Mouse (Mus musculus) testis, postnatal 14 days (tissue): ENCODE results near the gene Prx.

Source experiments
- DNase-seq: peaks from one replicate; pipeline ENCODE4 v3.0.0; 2021; ENCODE audit warnings: low spot score

The Prx gene

DNA sequence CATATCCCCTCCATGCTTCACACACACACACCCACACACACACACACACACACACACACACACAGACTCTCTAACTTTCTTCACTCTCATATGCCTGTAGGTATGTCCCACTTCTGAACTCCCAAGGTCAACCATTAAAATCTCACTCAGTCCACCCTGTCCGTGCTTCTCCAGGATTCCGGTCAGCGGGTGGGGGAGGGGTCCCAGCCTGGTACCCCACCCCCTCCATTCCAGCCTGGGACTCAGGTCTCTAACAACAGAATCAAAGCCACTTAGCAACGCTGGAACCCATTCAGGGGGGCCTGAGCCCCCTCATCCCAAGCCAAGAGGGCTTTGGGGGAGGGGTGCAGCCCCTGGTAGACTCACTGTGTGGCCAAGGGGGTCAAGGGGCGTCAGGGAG, 23.8 kb downstream of the Prx start, which contains the start of gene Hipk4:
TSS of gene Hipk4 (plus strand) at position 301 of the 400 bp plus-strand sequence.
- DNase-seq: no peak

DNA sequence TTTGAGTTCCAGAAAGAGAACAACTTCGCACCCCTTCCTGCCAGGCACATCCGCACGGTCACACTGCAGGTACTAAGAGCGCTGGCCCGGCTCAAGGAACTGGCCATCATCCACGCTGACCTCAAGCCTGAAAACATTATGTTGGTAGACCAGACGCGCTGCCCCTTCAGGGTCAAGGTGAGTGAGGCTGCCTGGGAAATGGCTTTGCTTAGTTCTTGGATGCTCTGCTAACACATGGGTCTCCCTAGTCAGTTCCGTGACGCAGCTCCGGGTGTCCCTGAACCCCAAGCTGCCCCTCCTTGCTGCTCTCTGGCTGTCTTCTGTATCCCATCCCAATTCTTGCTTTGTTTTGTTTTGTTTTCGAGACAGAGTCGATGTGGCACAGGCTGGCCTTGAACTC, 24.7 kb downstream of the Prx start:
- no peak for DNase-seq

DNA sequence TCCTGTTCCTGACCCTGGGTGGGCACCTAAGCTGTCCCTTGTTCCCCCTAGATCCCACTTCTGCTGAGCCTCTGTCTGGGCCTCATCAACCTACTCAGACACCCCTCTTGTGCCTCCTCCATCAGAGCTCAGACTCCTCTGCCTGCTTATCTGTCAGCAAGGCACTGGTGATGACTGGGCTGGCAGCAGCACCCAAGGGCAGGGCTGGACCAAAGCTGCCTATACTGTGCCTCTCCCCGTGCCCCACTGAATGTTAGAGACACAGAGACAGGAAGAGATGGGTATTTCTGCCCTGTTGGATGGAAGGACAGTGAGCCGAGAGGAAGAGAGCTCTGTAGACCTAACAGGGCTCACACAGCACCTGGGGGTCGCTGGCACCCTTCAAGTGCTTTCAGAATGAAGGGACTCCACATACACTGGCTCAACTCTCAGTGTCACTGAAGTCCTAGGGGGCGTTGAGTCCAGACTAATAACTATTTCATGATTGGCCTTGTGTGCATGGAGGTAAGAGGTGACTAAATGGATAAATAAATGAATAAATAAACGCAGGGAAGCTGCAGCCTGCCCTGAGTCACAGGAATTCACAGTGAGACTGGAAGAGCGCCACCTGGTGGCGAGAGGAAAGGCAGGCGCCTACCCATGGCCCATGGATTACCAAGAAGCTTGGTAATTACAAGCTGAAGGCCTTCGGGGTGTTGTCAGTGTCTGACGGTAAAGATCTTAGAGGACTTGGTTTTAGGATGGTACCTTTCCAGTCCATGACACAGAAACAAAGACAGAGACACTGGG, 27.1 kb downstream of the Prx start:
- peak; percentile 57 for DNase-seq

DNA sequence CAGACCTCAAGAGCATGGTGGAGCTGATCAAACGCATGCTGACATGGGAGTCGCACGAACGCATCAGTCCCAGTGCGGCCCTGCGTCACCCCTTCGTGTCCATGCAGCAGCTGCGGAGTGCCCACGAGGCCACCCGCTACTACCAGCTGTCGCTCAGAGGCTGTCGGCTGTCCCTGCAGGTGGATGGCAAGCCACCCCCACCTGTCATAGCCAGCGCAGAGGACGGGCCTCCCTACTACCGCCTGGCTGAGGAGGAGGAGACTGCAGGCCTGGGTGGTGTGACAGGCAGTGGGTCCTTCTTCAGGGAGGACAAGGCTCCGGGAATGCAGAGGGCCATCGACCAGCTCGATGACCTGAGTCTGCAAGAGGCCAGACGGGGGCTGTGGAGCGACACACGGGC, 29.9 kb downstream of the Prx start:
- no peak for DNase-seq

DNA sequence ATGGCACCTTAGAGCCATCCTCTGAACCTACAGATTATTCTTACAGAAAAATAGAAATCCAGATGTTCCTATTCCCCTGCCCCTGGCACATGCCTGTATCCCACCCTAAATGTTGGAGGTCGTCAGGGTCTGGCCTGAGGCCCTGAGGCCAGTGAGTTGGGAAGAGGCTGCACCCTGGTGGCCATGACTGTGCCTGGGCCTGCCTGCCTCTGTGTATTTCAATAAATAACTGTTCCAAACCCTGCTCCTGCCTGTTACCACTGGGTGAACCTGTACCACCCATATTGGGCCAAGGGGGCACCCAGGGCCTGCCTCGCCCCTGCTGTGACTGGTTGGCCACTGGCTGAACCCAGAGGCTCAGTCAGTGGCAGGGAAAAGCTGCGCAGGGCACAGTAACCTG, 31.8 kb downstream of the Prx start:
- no peak for DNase-seq

DNA sequence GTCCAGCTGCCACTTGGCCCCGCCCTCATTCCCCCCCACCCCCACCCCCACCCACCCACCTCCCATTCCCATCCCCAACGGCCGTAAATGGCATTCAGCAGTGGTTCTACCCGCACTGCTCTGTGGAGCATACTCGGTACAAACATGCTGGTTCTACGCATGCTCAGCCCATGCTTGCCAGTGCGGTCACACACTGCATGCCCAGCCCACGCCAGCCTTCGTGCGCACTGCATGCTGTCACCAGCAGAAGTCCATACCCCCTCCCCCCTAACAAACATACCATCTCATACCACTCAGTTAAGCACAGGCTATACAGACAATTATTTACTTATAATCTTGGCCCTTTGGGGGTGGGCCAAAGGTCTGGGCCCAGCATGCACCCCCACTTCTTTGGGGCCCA, 32.6 kb downstream of the Prx start:
- DNase-seq: no peak

DNA sequence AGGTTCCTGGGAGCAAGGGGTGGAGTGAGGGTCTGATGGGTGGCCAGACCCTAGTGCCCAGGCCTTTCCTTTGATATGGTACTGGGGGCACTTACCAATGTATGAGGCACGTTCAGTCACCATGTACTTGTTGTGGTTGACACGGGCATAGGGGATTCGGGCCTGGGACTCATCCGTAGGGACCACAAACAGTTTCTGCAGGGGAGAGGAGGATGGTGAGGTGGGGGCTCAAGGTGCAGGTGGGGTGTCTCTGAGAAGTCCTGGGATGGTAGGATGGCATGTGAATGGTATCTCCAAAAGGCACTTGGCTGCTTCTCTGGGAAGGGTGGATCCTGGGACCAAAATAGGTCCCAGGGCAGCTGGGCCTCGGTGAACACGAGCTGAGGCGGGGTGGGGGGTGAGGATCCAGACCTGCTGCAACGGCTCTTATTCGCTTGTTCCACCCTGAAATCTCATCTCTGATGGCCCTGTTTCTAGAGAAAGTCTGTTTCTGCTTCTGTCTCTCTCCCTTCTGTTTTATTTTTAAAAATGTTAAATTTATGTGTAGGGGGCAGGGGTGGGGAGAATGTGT, 33.4 kb downstream of the Prx start:
- no peak for DNase-seq

DNA sequence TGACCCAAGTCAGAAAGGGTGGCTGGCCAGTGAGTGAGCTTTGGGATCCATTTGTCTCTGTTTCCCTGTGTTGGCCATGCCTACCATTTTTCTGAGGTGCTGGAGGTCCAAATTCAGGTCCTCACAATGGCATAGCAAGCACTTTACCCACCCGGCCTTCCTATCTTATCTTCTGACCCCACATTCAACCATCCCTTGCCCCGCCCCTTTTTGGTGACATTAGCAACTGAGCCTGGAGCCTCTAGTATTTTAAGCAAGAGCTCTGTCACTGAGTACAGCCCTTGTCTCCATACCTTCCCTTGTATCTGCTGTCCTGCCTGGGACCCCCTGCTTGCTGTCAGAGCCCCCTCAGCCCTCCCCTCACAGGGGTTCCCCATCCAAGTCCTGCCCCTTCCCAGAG, 36.3 kb downstream of the Prx start:
- DNase-seq: no peak

DNA sequence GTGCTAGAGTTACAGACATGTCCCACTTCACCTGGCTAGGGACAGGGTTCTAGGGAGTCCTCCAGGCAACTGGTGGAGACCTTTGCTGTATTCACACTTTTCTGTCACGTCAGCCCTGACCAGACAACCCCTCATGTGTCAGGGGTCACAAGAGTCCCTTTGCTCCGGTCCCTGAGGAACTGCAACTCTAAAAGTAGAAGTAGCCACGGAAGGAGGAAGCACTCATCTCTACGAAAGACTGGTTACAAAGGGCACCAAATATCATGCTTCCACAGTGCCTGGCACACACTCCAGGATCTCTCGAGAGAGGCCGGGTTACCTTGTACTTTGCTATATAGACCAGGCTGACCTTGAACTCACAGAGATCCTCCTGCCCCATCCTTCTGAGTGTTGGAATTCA, 37.5 kb downstream of the Prx start:
- DNase-seq: no peak

DNA sequence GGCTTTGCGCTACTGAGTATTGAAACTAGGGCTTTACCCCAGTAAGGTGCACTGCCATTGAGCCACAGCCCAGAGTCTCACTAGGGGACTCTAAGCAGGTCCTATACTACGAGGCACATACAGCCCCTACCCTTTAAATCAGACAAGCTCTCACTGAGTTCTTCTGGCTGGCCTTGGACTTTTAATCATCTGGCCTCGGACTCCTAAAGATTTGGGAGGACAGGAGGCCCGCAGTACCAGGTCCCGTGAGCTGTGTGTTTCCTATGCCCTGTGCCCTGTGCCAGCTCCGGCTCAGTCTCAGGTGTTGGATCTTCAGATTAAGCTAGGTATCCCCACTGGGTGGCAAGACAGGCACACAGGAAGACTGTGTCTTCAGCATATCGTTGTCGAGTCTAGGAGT, 38.9 kb downstream of the Prx start:
- DNase-seq: no peak

DNA sequence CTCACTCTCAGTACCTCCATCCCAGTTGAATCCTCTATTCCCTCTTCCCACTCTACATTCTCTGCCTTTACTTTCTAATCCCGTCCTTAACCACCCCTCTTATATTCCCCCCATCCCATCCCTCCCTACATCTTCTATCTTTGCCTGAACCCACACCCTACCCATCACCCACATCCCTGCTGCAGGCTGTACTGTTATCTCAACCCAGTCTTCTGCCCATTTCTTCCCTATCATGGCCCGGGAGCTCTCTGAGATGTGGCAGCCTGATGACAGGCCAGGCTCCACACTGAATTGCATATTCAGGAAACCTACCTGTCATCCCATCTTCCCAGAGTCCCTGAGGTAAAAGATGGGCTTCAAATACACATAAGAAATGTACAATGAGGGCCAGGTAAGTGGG, 39.7 kb downstream of the Prx start:
- DNase-seq: no peak

DNA sequence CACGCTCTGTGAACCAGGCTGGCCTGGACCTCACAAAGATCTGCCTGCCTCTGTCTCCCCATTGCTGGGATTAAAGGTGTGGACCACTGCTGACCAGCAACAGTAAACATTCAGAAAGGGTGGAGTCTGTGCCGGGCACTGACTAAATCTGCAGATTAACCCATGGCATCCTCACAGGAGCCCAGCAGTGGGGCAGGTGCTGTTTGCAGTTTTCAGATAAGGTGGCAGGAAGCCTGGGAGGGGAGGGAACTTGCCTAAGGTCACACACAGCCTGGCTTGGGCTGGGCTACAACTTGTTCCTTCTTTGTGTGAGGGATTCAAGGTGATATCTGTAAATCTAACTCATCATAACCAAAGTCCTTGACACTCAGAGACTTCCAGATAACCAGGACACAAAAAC, 41.4 kb downstream of the Prx start:
- DNase-seq: no peak

DNA sequence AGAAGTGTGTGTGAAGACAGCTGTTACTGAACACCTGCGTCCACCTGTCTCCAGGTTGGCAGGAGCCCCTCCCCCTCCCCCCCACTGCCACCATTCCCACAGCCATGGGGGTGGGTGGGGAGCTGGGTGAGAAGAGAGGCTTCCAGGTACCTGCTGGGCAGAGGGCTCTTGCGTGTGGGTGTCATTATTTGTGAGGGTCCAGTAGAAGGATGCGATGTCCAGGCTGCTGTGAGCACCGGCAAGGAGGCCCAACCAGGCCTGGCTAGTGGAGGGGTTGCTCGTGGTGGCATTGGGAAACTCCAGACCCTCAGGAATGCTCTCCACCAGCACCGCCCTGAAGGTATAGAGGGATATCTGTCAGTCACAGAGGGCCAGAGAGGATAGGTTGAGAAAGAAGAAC, 41.8 kb downstream of the Prx start:
- no peak for DNase-seq

DNA sequence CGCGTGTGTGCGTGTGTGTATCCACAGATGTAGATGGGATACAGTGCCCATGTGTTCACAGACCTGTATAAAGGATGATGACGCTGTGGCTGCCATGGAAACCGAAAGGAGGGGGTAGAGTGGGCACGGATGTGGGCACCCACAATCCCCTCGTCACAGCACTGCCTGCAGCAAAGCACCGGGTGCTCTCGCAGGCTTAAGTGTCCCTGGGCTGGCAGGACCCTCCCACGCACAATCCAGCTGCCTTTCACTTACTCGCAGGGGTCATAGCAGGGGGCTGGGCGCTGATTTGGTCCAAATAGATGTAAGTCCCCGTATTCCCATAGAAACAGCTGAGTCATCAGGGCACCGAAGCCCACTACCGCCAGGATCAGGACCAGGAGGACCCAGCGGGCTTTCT, 42.3 kb downstream of the Prx start:
- DNase-seq: no peak

DNA sequence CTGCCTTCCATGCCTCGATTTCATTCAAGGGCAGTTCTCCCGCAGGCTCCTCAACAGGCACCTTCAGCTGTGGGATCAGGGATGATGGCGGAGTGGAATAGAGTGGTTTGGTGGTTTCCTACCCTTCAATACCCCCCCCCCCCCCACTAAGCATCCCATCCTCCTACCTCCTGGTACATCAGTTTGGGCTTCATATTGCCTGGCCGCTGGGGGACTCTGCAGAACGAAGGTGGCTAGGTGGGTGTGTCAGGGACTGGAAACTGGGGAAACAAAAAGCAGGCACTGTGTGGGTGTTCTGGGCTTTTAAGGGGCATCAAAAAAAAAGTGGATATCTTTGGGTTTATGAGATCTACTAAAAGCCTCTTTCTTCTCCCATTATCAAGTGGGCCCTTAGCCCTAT, 42.8 kb downstream of the Prx start:
- DNase-seq: no peak

DNA sequence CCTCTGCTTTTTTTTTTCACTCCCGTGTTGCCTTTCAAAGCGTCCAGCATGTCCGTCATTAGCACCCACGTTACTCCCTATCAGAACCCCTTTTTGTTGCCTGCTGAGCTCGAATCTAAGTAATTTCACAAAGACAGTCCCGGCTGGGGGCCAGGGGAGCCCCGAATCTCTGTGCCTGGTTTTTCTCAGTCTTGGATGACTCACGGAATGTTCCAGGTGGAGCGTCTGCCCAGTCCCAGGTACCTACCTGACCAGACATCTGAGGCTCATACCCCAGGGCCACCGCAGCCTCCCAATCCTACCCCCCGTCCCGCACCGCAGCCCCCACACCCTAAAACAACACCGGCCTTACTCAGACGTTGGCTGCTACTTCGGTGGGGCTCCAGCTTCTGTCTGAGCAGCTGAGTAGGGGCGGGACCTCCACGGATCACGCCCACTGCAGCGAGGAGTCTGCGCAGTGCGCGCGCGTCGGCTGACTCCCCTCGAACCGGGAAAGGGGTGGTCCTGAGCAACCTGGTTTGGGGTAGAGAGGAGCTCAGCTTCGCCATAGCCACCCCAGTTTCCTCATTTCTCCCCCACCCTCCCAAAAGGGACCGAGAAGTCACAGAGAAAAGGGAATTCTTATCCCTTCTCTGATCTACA, 43.4 kb downstream of the Prx start:
- DNase-seq: peak; percentile 76

DNA sequence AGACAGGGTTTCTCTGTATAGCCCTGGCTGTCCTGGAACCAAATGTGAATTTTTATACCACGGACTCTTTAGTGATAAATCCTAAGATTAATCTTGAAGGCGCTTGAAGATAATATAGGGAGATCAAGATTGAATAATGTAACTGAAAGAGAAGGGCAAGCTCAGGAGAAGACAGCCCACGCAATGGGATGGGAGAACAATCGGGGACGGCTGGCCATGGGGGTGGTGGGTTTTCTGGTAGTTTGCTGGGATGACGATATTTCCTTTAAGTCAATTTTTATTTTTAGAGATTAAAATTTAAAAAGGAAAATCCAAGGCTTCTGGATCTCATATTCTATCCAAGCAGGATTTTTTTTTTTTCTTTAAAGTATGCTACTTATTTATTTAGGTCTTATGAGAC, 43.9 kb downstream of the Prx start:
- no peak for DNase-seq

DNA sequence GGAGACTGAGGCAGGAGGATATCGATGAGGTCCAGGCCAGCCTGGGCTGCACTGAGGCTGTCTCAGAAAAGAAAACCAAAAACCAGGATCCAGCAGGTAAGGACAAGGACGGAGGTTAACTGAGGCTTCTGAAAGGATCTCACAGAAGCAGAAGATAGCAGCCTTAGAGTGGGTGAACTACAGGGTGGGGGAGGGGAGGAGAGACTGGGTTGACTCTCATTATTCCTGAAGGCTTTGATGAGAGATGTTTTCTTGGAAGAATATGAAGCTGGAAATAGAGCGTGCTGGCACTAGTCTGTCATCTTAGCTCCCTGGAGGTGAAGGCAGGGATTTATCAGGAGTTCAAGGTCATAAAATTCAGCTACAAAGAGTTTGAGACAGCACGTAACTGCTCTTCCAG, 44.7 kb downstream of the Prx start:
- no peak for DNase-seq

DNA sequence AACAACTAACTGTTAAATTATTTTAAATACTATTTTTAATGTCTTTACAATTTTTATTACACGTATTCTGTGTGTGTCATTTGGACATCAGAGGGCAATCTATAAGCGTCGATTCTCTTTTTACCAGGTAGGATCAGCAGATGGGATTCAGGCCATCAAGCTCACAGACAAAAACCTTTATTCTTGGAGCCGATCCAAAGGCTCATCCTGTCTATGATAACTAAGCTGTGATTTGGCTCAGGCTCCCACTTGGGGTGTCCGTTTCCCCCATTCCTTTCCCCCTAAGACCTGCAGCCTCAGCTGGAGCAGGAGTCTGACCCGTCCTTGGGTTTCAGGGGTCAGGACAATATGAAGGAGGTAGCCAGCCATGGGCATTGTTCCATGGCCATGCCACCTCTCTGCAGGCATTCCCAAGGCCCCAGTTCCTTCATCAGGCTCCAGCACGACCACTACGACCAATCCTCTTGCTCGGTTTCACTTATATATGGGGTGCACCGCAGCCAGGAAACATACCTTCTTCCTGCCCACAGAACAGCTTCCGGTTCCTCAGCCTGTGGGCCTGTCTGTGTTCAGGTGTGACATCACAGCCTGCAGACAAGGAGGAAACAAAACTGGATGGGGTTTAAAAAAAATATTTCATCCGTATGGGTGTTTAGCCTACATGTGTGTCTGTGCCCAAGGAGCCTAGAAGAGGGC, 45.7 kb downstream of the Prx start:
- no peak for DNase-seq

DNA sequence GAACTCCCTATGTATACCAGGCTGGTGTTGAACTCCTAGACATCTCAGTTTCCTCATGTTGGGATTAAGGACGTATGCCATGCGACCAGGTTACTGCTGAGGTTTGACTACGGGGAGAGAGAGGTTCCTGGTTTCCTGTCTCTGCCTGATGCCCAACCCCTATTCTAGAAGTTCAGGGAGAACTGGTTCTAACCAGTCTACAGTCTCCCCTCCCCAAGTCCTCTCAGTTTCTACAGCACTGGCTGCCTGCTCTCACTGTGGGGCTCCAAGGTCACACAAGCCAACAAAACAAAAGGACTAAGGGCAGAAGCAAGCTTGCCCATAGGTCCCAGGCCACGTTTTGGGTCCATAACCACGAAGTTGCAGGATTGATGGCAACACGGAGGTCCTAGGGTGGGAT, 50.5 kb downstream of the Prx start:
- DNase-seq: no peak

DNA sequence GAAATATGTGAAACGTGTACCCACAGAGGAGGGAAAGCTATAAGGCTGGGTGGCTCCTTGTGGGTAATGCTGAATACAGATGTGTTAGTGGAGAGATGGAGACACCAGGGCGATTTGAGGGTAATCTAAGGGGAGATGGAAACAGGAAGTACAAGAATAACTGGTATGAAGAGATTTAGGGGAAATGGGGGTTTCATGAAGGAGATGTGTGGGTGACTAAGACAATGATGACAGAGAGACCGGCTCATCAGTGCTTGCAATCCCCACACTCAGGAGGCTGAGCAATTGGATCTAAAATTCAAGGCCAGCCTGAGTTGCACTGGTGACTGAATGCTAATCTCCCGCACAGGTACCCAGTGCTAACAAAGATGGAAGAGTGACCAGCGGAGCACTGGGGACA, 52.9 kb downstream of the Prx start:
- no peak for DNase-seq

DNA sequence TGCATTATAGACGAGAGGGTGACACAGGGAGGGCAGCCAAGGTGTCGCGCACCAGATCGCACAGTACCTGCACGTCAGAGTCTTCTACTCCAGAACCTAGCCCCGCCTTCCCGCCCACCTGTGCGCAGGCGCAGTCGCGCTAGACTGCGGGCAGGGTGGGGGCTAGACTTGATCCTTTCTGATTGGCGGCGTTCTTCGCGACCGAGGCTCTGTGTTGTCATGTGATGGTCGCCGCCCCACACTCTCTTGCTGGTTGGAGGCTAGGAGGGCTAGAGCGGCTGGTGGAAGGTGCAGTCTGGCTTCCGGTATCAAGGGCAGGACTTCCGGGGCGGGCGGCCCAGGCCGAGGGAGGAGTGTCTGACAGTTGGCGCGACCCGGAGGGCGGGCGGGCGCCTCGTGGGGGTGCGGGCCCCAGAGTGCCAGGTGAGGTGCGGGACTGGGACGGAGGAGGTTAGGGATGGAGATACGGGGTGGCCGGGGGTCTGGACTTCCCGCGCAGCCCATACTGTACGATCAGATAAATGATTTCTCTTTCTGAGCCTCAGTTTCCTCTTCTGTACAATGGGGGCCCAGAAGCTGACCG, 53.9 kb downstream of the Prx start, which contains the start of the genes Pld3 and 2310022A10Rik:
TSS of gene Pld3 (minus strand) at position 288 of the 583 bp plus-strand sequence.
TSS of gene 2310022A10Rik (plus strand) at position 303 of the 583 bp plus-strand sequence.
- DNase-seq: peak; percentile 93
